Mouse (Mus musculus): Measurements from ENCODE around the gene 1700001C19Rik. TPM values are rescaled to one million over a fixed set of nuclear protein-coding genes. Genes with fewer than 3 reads are reported as not detected.

The 1700001C19Rik gene
- polyA plus RNA-seq (2012; rRNA removed; ENCODE audit: low replicate concordance): 0.06 and 0.39 TPM in 2 replicates

DNA sequence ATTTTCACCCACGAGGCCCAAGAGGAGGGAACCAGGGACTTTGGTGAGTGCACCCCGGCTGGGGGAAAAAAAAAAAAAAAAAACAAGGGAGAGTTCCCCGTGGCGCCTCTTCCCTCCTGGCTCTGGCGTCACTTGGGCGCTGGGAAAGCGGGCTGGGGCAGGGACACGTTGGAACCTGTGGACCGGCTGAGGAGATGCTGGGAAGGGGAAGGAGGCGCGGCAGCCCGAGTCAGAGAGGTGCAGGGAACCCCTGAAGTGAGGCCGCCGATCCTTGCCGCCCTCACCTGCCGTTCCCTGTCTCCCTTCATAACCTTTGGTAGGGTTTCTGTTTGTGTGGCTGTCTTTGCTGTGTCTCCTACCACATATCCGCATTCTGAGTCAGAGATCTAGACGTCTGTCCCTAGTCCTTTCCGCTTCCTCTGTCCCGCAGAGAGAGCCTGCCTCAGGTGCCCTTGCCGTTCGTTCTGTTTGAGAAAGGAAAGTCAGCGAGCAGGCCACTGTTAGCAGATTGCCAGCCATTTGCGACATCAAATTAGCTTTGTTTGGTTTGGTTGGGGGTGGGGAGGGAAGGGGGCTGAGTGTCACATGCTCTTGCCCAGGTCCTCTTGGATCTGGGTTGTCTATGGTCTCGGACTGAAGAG lies at the start of gene 1700001C19Rik:
Gene 1700001C19Rik, minus strand, starts transcription at position 470 of the 641 bp plus-strand sequence.

DNA sequence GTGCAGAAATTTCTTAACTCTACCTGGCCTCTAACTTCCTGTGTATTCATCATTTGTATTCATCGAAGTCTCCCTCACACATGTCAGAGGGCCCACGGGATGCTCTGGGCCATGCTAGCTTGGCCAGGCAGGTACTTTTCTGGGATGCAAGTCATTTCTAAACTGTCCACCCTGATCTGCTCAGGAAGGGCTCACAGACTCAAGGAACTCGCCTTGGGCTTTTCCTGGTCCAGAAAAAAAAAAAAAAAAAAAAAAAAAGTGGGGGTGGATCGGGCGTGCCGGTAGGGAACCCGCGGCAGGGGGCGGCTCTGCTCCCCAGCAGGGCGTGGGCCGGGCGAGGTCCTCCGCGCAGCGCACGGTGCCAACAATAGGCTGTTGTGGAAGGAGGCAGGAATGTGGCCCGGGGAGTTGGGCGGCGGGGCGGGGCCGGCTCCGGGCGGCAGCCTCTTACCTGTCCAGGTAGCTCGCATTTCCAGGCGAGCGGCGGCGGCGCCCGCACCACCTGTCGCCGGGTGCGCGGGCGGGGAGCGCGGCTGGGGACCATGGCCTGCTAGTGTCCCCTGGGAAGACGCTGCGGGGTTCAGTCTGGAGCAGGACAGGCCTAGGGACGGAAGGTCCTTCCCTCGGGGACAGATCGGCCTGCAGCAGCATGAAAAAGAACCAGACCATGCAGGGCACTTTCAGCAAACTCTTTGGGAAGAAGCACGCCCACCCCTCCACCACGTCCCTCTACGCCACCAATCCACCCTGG lies 845 bp downstream of the 1700001C19Rik start, which contains the start of gene AI661453:
Gene AI661453, plus strand, starts transcription at position 460 of the 751 bp plus-strand sequence.

DNA sequence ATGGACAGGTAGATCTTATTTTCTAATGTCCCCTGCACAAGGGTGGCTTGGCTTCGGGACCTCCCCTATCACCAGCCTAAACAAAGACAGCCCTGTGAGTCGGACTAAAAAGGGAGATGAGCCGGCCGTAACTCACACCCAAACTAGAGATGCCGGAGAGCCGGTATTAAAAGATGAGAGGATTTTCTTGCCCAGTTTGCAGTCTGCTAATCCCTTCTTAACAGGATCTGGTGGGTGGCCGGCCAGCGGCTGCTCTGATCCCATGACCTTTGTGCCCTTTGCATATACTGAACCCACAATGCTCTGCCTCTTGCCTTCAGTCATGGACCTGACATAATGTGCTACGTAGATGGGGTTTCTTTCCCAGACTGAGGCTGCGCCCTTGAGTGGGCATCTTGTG lies 36.7 kb downstream of the 1700001C19Rik start, which contains the start of gene Guca1a:
Gene Guca1a, minus strand, starts transcription at position 134 of the 400 bp plus-strand sequence.

DNA sequence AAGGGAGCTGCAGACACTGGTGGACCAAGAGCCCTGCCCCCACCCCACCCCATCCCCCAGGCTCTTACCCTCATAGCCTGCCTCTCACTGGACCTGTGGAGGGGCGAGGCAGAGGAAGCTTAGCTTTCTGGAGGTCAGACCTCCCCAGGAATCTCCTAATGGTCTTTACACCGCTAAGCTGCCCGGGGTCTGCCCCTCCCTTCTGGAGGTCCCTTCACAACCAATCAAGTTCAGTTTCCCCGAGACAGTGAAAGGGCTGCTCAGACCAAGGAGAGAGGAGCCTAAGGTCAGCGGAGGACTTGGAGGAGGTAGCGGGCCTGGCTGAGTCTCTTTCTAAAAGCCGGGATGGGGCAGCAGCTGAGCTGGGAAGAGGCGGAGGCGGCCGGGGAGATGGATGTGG lies 52.0 kb downstream of the 1700001C19Rik start, which contains the start of gene Guca1b:
Gene Guca1b, plus strand, starts transcription at position 249 of the 400 bp plus-strand sequence.

DNA sequence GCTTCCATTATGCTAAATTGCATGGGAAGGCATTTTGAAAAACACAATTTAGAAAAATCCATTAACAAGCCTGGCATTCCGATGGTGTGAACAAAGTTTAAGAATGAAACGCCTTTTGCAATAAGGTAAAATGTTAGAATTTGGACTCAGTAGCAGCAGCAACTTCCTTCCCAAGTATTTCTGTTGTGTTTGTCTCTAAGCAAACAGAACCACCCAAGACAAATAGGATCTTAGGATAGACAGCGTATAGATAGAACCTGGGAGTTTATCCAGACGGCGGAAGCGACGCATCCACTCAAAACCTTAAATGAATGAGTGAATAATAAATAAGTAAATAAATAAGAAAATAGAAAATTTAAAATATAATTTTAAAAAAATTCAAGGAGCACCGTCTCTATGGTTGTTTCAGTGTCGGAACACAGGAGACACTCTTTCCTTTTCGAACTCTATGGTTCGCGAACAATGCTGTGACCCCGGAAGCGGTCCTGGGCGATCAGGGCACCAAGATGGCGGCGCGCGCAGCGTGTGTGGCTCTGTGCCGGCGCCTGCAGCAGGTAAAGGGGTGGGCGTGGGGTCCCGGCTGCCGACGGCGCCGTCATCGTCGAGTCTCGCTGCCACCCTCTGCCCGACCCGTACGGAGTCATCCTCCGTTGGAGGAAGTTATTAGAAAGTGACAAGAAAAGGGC lies 68.6 kb downstream of the 1700001C19Rik start, which contains the start of gene Mrps10:
Gene Mrps10, plus strand, starts transcription at position 487 of the 686 bp plus-strand sequence.

Other genes starting within 250 kb of the 1700001C19Rik start
- 31.0 and 34.9 TPM in 2 replicates for gene Mrps10, start 68.5 kb downstream of the 1700001C19Rik start, polyA plus RNA-seq (2012; rRNA removed; ENCODE audit: low replicate concordance)
- 0.75 and 2.6 TPM in 2 replicates for gene Guca1b, start 52.0 kb downstream of the 1700001C19Rik start, polyA plus RNA-seq (2012; rRNA removed; ENCODE audit: low replicate concordance)
- gene Guca1a, start 36.8 kb downstream of the 1700001C19Rik start, polyA plus RNA-seq (2012; rRNA removed; ENCODE audit: low replicate concordance): 1.5 and 5.1 TPM in 2 replicates
- gene AI661453, start 761 bp downstream of the 1700001C19Rik start, polyA plus RNA-seq (2012; rRNA removed; ENCODE audit: low replicate concordance): 1.6 and 4.0 TPM in 2 replicates
- gene Taf8, start 64.9 kb upstream of the 1700001C19Rik start, polyA plus RNA-seq (2012; rRNA removed; ENCODE audit: low replicate concordance): 25.0 and 34.5 TPM in 2 replicates
- gene Ccnd3, start 67.7 kb upstream of the 1700001C19Rik start, polyA plus RNA-seq (2012; rRNA removed; ENCODE audit: low replicate concordance): 165 and 189 TPM in 2 replicates
- gene Bysl, start 174.1 kb upstream of the 1700001C19Rik start, polyA plus RNA-seq (2012; rRNA removed; ENCODE audit: low replicate concordance): 12.1 and 16.8 TPM in 2 replicates
- gene Med20, start 174.2 kb upstream of the 1700001C19Rik start, polyA plus RNA-seq (2012; rRNA removed; ENCODE audit: low replicate concordance): 30.1 and 35.1 TPM in 2 replicates
- 0.92 and 3.5 TPM in 2 replicates for gene Gm20517, start 174.2 kb upstream of the 1700001C19Rik start, polyA plus RNA-seq (2012; rRNA removed; ENCODE audit: low replicate concordance)
- 10.6 and 11.0 TPM in 2 replicates for gene Usp49, start 193.3 kb upstream of the 1700001C19Rik start, polyA plus RNA-seq (2012; rRNA removed; ENCODE audit: low replicate concordance)